Mouse (Mus musculus) thymus, adult 2 months (tissue): ENCODE measurements around the gene Apba1. TPM values are rescaled to one million over a fixed set of nuclear protein-coding genes. Genes with fewer than 3 reads are reported as not detected.
A peak's percentile ranks its signal among the peaks of the same experiment; 100 is the strongest.

Source experiments
- DNase-seq: peaks from one replicate; pipeline ENCODE4 v3.0.0; 2021
- H3K27ac ChIP-seq: fragments of 200-500 bp; 2 replicates; pipeline ENCODE4 v1.5.1; 2012; ENCODE audit warnings: low read length, control low read depth; ENCODE audit not compliant: control insufficient read depth, insufficient read depth
- H3K27me3 ChIP-seq: fragments of 200-500 bp; 2 replicates; pipeline ENCODE4 v1.6.1; 2012; ENCODE audit warnings: mild to moderate bottlenecking, low read length, moderate library complexity, mixed read lengths; ENCODE audit not compliant: control insufficient read depth, insufficient read depth
- H3K36me3 ChIP-seq: fragments of 200-500 bp; 2 replicates; pipeline ENCODE4 v1.6.1; 2012; ENCODE audit warnings: mild to moderate bottlenecking, low read length, moderate library complexity; ENCODE audit not compliant: control insufficient read depth, insufficient read depth
- H3K4me1 ChIP-seq: fragments of 200-500 bp; replicated peaks from 2 replicates; pipeline ENCODE4 v1.6.1; 2012; ENCODE audit warnings: low read length; ENCODE audit not compliant: control insufficient read depth, insufficient read depth
- H3K4me3 ChIP-seq: fragments of 200-500 bp; 2 replicates; pipeline ENCODE4 v1.5.1; 2012; ENCODE audit warnings: mild to moderate bottlenecking, low read length, control low read depth, moderate library complexity; ENCODE audit not compliant: control insufficient read depth, insufficient read depth
- CTCF ChIP-seq: fragments of 200-500 bp; IDR thresholded peaks from 2 replicates; pipeline ENCODE4 v1.5.1; 2012; ENCODE audit warnings: mild to moderate bottlenecking, control low read depth, low read length, moderate library complexity, borderline replicate concordance; ENCODE audit not compliant: control insufficient read depth, poor library complexity, insufficient read depth; ENCODE audit errors: extremely low read depth
- POLR2A ChIP-seq: fragments of 200-500 bp; IDR thresholded peaks from 2 replicates; pipeline ENCODE4 v1.6.1; 2012; ENCODE audit warnings: mild to moderate bottlenecking, low read length, control low read depth, moderate library complexity; ENCODE audit not compliant: control insufficient read depth, poor library complexity, insufficient read depth; ENCODE audit errors: extremely low read depth
- WGBS: fragments of 180-500 bp; shearing (Covaris S2); methylation state at CpG from one replicate; pipeline ENCODE4 v1.1.7; 2018; 5-methylcytosine and 5-hydroxymethylcytosine counted together
- polyA plus RNA-seq: library from polyadenylated mRNA; depleted of rRNA; stranded (reverse); fragments of >200 nt; gene quantifications from 2 replicates; pipeline ENCODE4 v1.2.3, GENCODE M21; 2012; rRNA removed

The Apba1 gene
- polyA plus RNA-seq = 3.6 and 4.3 TPM in 2 replicates

GRCm38 (mm10) chr19:23758554-23759321 lies at the start of gene Apba1:
Gene Apba1, plus strand, starts transcription at chr19:23758887.
- no peaks in the 10 kb centered on the region for H3K36me3 ChIP-seq
- peak; percentile 73; the same call in 1 of the 2 replicates for TF ChIP-seq CTCF
- no peak for TF ChIP-seq POLR2A
- no peak for DNase-seq
- 2% methylated on average over 98 of the region's 98 CpGs for WGBS
- peak within 1 kb of the TSS; percentile 80 for H3K4me3 ChIP-seq
- H3K4me1 ChIP-seq = peaks cover 10% of the 10 kb centered on the region
- H3K27ac ChIP-seq = no peak within 1 kb of the TSS
- H3K27me3 ChIP-seq = peaks cover 9% of the 10 kb centered on the region

GRCm38 (mm10) chr19:23746506-23746905 lies 12.2 kb upstream of the Apba1 start:
- H3K4me1 ChIP-seq = no peaks in the 10 kb centered on the region
- 85% methylated on average over 3 of the region's 3 CpGs for whole genome bisulfite sequencing

GRCm38 (mm10) chr19:23757011-23757410 lies 1.7 kb upstream of the Apba1 start:
- Histone ChIP-seq H3K4me3 (no peak overlapping the region), H3K4me1 (peaks cover 10% of the 10 kb centered on the region), H3K27ac (no peak overlapping the region), H3K27me3 (peaks cover 9% of the 10 kb centered on the region), H3K36me3 (no peaks in the 10 kb centered on the region)
- 26% methylated on average over 7 of the region's 7 CpGs for WGBS
- TF ChIP-seq POLR2A (no peak), CTCF (no peak)
- no peak for DNase-seq

More at GRCm38 (mm10) chr19:23746506-23746905, 12.2 kb upstream of the Apba1 start:
- TF ChIP-seq POLR2A (no peak), CTCF (no peak)
- no peaks in the 10 kb centered on the region for H3K36me3 ChIP-seq
- DNase-seq = no peak
- H3K27me3 ChIP-seq = no peaks in the 10 kb centered on the region
- H3K27ac ChIP-seq = no peak overlapping the region
- no peak overlapping the region for H3K4me3 ChIP-seq

- H3K36me3 ChIP-seq = no peaks in the 10 kb centered on the region
- peaks cover 10% of the 10 kb centered on the region for H3K4me1 ChIP-seq
- peak; percentile 79 for DNase-seq
- no peak overlapping the region for H3K27ac ChIP-seq
- H3K4me3 ChIP-seq = peak overlapping the region; percentile 80
- 2% methylated on average over 40 of the region's 40 CpGs for WGBS
- TF ChIP-seq CTCF (peak; percentile 100), POLR2A (no peak)
- peaks cover 9% of the 10 kb centered on the region for H3K27me3 ChIP-seq
These were observed 630 bp upstream of the Apba1 start for GRCm38 (mm10) chr19:23757961-23758553.

GRCm38 (mm10) chr19:23759322-23759945 lies 747 bp downstream of the Apba1 start:
- no peak for DNase-seq
- Histone ChIP-seq H3K27ac (no peak overlapping the region), H3K27me3 (peaks cover 9% of the 10 kb centered on the region), H3K36me3 (no peaks in the 10 kb centered on the region), H3K4me1 (peaks cover 10% of the 10 kb centered on the region), H3K4me3 (peak overlapping the region; percentile 44)
- 7% methylated on average over 17 of the region's 17 CpGs for WGBS
- no peak for TF ChIP-seq POLR2A
- no peak for TF ChIP-seq CTCF

- TF ChIP-seq CTCF (no peak), POLR2A (no peak)
- 87% methylated on average over 6 of the region's 6 CpGs for WGBS
- DNase-seq = no peak
- H3K4me1 ChIP-seq = peaks cover 8% of the 10 kb centered on the region
- peaks cover 9% of the 10 kb centered on the region for H3K27me3 ChIP-seq
- no peaks in the 10 kb centered on the region for H3K36me3 ChIP-seq
- no peak overlapping the region for H3K4me3 ChIP-seq
- H3K27ac ChIP-seq = no peak overlapping the region
These were observed 4.7 kb downstream of the Apba1 start for GRCm38 (mm10) chr19:23763371-23763770.
